16 mouse cellular contexts compared by ENCODE assay signal in the genomic region with DNA sequence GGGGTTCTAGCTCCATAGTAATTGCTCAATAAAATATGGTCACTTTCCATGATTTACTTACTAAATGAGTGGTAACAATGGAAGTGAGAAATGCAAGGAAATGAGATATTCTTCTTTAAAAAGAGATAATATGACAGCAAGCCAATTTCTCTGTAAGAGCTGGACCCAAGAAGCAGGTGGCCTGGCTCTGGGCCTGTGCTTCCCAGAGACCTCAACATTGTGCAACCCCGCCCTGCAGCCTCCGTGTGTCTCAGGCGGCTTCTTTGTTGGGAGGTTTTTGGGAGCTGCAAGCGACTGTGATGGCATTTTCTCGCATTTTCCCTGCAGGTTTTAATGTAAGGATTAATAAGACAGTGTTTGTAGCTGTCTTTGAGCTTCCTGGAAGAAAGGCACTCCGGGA. TPM values are rescaled to one million over a fixed set of nuclear protein-coding genes. Genes with fewer than 3 reads are reported as not detected.
DNase-seq lines count a peak whose midpoint lies in the region; TF ChIP-seq lines count a peak whose summit lies in the region.
"Had no signal": no experiment of that assay in that cellular context is flagged by ENCODE, and none has a peak within 500 bp of the region (broad histone marks: within the 10 kb centered on the region; RNA-seq: fewer than 3 reads in every experiment).

No protein-coding gene starts in this region.

- no peak for TF ChIP-seq POLR2A in myocyte (IDR thresholded peaks at IDR 0.05; ENCODE audit: insufficient read length, low read depth)

- no peaks in the 10 kb centered on the region for H3K36me3 ChIP-seq in myocyte (ENCODE audit: control insufficient read depth, insufficient read depth)
- H3K36me3 ChIP-seq: G1E; heart, embryonic 13.5 days; hindbrain, embryonic 15.5 days had no signal

- peak; percentile 63 to 65 for DNase-seq in cerebellum, postnatal 14 days
- DNase-seq in cerebellum, postnatal 4 days (ENCODE audit: low spot score in 2 of 2) = no peak
- peak; percentile 51 for DNase-seq in gastrocnemius, adult 2 months
- DNase-seq in gastrocnemius, adult 18-20 months (ENCODE audit: low spot score) = no peak
- DNase-seq in NIH3T3 (ENCODE audit: low read depth) = peak; percentile 39
- DNase-seq in right cerebral cortex, adult 2 months (ENCODE audit: low spot score in 2 of 2) = no peak
- DNase-seq: adrenal gland, postnatal 10 days; B cell, adult 2 months; gastrocnemius, postnatal 25 days; heart, adult 11 months; heart, postnatal 36 days had no signal

- H3K4me2 ChIP-seq in myocyte (ENCODE audit: low read depth) = no peak overlapping the region
- H3K4me2 ChIP-seq: heart, embryonic 13.5 days; hindbrain, embryonic 15.5 days had no signal

- peaks cover 7% of the 10 kb centered on the region for H3K79me2 ChIP-seq in myocyte (ENCODE audit: control insufficient read depth, insufficient read depth)

- H3K27me3 ChIP-seq in myocyte (ENCODE audit: control insufficient read depth, insufficient read depth, insufficient read length) = no peaks in the 10 kb centered on the region
- H3K27me3 ChIP-seq: heart, embryonic 13.5 days; hindbrain, embryonic 15.5 days had no signal

- no peak for TF ChIP-seq CTCF in gastrocnemius, adult 2 months (IDR thresholded peaks at IDR 0.05)

- no peak overlapping the region for H3K4me3 ChIP-seq in gastrocnemius, adult 2 months
- no peak overlapping the region for H3K4me3 ChIP-seq in myocyte
- H3K4me3 ChIP-seq: embryonic facial prominence, embryonic 10.5 days; heart, embryonic 13.5 days; hindbrain, embryonic 15.5 days had no signal

- no peak overlapping the region for H3ac ChIP-seq in myocyte (ENCODE audit: control insufficient read depth, insufficient read length)

- no peak overlapping the region for H3K27ac ChIP-seq in gastrocnemius, adult 2 months
- H3K27ac ChIP-seq: embryonic facial prominence, embryonic 10.5 days; heart, embryonic 13.5 days; hindbrain, embryonic 15.5 days had no signal

- intact Hi-C loops in gastrocnemius, adult 2 months (cut with DNase I) = loop anchor here (5.0 kb wide), 1 partner anchor 45 kb away; no protein-coding TSS in a partner anchor

TF ChIP-seq in myocyte, 11 proteins besides CTCF, POLR2A, EP300 and RAD21:
- TF ChIP-seq MYOD1 (IDR thresholded peaks at IDR 0.05; ENCODE audit: control insufficient read depth in 1 of 3, insufficient read length in 2 of 3, low read depth in 2 of 3) (peak in 1 of 3 experiments; percentile 58), TCF3 (IDR thresholded peaks at IDR 0.05; ENCODE audit: insufficient read length, low read depth) (no peak), CEBPB (IDR thresholded peaks at IDR 0.05; ENCODE audit: insufficient read depth, poor library complexity, severe bottlenecking) (peak; percentile 62; the same call in 1 of the 2 replicates), TCF12 (IDR thresholded peaks at IDR 0.05; ENCODE audit: insufficient read depth, poor library complexity, severe bottlenecking) (no peak), E2F4 (IDR thresholded peaks at IDR 0.05; ENCODE audit: insufficient read depth) (no peak)

RNA-seq across cellular contexts. Expression of a gene that starts 29.0 kb away (rescaled TPM):
- total RNA-seq in gastrocnemius, adult 2 months (2021) = 1 to 10 TPM; 2.9 to 6.8 TPM
- total RNA-seq in gastrocnemius, adult 18-20 months (2021) = 1 to 10 TPM; 3.7 to 8.0 TPM
- 18.3 TPM for polyA plus RNA-seq in myocyte (2012; fragmentation: generic; extraction: Trizol)

Comparison
In these comparisons a context has a peak if more than half of its experiments do, and no peak if none do; other contexts are left out.
1. DNase-seq: peak in cerebellum, postnatal 14 days (2 of 2), gastrocnemius, adult 2 months (single experiment) and NIH3T3 (single experiment); none in cerebellum, postnatal 4 days (0 of 2), gastrocnemius, adult 18-20 months (single experiment) and right cerebral cortex, adult 2 months (0 of 2).